ENCODE assay signal across 21 mouse cellular contexts in the genomic region with DNA sequence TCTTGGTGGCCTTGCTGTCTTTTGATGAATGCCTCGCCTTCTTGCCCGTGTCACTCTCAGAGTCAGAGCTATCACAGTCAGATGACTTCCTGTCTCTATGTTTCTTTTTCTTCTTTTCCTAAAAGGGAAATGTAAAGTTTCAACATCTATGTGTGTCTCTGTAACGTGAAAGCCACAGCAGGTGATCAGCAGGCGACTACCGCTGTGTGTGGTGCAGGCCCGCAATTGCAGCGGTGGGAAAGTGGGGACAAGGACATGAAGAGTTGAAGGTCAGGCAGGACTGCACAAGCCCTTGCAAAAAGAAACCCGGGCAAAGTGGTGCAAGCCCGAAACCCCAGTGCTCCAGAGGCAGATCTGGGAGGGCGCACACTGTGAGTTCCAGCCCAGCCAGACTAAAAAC. TPM values are rescaled to one million over a fixed set of nuclear protein-coding genes. Genes with fewer than 3 reads are reported as not detected.
A peak's percentile ranks its signal among the peaks of the same experiment; 100 is the strongest.
DNase-seq lines count a peak whose midpoint lies in the region; ATAC-seq and TF ChIP-seq lines count a peak whose summit lies in the region.
"Had no signal": no experiment of that assay in that cellular context is flagged by ENCODE, and none has a peak within 500 bp of the region (broad histone marks: within the 10 kb centered on the region; RNA-seq: fewer than 3 reads in every experiment).

No protein-coding gene starts in this region.

- H3K9me3 ChIP-seq in heart, embryonic 12.5 days (replicated peaks) = no peaks in the 10 kb centered on the region
- H3K9me3 ChIP-seq: embryonic facial prominence, embryonic 12.5 days; limb, embryonic 13.5 days; neural tube, embryonic 15.5 days; stomach, embryonic 15.5 days had no signal

- H3K27ac ChIP-seq in heart, embryonic 12.5 days (ENCODE audit: poor library complexity, severe bottlenecking) = peak overlapping the region; percentile 86
- 0 out of 2 replicates have a peak overlapping the region, but pooled peaks have one; percentile 15 for H3K27ac ChIP-seq in spleen, adult 2 months (ENCODE audit: insufficient read depth, low read length)
- H3K27ac ChIP-seq: embryonic facial prominence, embryonic 12.5 days; neural tube, embryonic 15.5 days; stomach, embryonic 15.5 days had no signal

- no peak for TF ChIP-seq CTCF in spleen, adult 2 months (IDR thresholded peaks at IDR 0.05; ENCODE audit: extremely low read depth, insufficient read depth, insufficient read length, insufficient replicate concordance)

- H3K4me2 ChIP-seq in heart, embryonic 12.5 days = no peak overlapping the region
- H3K4me2 ChIP-seq: embryonic facial prominence, embryonic 12.5 days; limb, embryonic 13.5 days; midbrain, embryonic 11.5 days; neural tube, embryonic 15.5 days; stomach, embryonic 15.5 days had no signal

- peaks cover 63% of the 10 kb centered on the region for H3K4me1 ChIP-seq in heart, embryonic 12.5 days (replicated peaks)
- 0 out of 2 replicates have a peak, but pooled peaks cover 2% of the 10 kb centered on the region for H3K4me1 ChIP-seq in spleen, adult 2 months (ENCODE audit: control insufficient read depth, insufficient read depth, insufficient read length)
- H3K4me1 ChIP-seq: embryonic facial prominence, embryonic 12.5 days; limb, embryonic 13.5 days; neural tube, embryonic 15.5 days had no signal

- DNase-seq in CD4-positive, CD25-positive, alpha-beta regulatory T cell, adult 2 months (ENCODE audit: low read depth, low spot score) = peak; percentile 25
- no peak for DNase-seq in heart, adult 8-10 months (ENCODE audit: low spot score)
- DNase-seq in spleen, adult 2 months (ENCODE audit: low read depth in 1 of 2, low spot score in 2 of 2) = no peak
- no peak for DNase-seq in spleen, adult 18-20 months
- DNase-seq in right cerebral cortex, postnatal 10 days (ENCODE audit: low spot score in 2 of 2) = no peak
- DNase-seq: cerebellum, adult 18-20 months; gastrocnemius, postnatal 10 days; lung, postnatal 14 days had no signal

- no peak overlapping the region for H3K4me3 ChIP-seq in heart, embryonic 12.5 days
- no peak overlapping the region for H3K4me3 ChIP-seq in spleen, adult 2 months (ENCODE audit: extremely low read depth, insufficient read depth, insufficient read length)
- H3K4me3 ChIP-seq: embryonic facial prominence, embryonic 12.5 days; limb, embryonic 13.5 days; neural tube, embryonic 15.5 days; stomach, embryonic 15.5 days had no signal

- H3K9ac ChIP-seq in heart, embryonic 12.5 days = no peak overlapping the region
- H3K9ac ChIP-seq: embryonic facial prominence, embryonic 12.5 days; neural tube, embryonic 15.5 days; stomach, embryonic 15.5 days had no signal

- H3K36me3 ChIP-seq in heart, embryonic 12.5 days = peaks cover 53% of the 10 kb centered on the region
- peaks cover 6% of the 10 kb centered on the region for H3K36me3 ChIP-seq in spleen, adult 2 months (ENCODE audit: control insufficient read depth, insufficient read depth, low read length)

- no peaks in the 10 kb centered on the region for H3K27me3 ChIP-seq in heart, embryonic 12.5 days (replicated peaks)
- no peaks in the 10 kb centered on the region for H3K27me3 ChIP-seq in spleen, adult 2 months (ENCODE audit: control insufficient read depth, insufficient read depth, low read length)
- H3K27me3 ChIP-seq: embryonic facial prominence, embryonic 12.5 days; neural tube, embryonic 15.5 days; stomach, embryonic 15.5 days had no signal

- TF ChIP-seq POLR2A in spleen, adult 2 months (IDR thresholded peaks at IDR 0.05; ENCODE audit: low read depth, low read length) = no peak

- WGBS in heart, embryonic 12.5 days = 64% methylated on average over 10 of the region's 10 CpGs
- 57% methylated on average over 10 of the region's 10 CpGs for WGBS in spleen, adult 2 months

- no peak for ATAC-seq in CD4-positive, CD25-positive, alpha-beta regulatory T cell, adult 4 months
- no peak for ATAC-seq in heart, embryonic 12.5 days (ENCODE audit: insufficient number of reproducible peaks, low FRiP score)
- ATAC-seq in inflammation-experienced regulatory T-cells, adult 6 months = peak; percentile 48
- ATAC-seq: intestine, postnatal 0 days had no signal

RNA-seq across cellular contexts. Expression of gene Gm10570, which starts 8.2 kb away (rescaled TPM):
- polyA plus RNA-seq in CD4-positive, CD25-positive, alpha-beta regulatory T cell, adult 4 months (2017; shearing (Covaris generic)) = not detected
- 0.88 and 1.5 TPM in 2 replicates for polyA plus RNA-seq in heart, embryonic 12.5 days (2016; fragmentation: Nextera tagmentation; extraction: Ambion mirVana)
- under 1 TPM in 1 of 4 experiments, not detected in 3; 0.91 TPM for total RNA-seq in heart, adult 8-10 months (2022)
- polyA plus RNA-seq in spleen, adult 2 months (2012; rRNA removed) = not detected in 2 replicates
- polyA plus RNA-seq in inflammation-experienced regulatory T-cells, adult 6 months (2017; shearing (Covaris generic)) = not detected
- total RNA-seq: common myeloid progenitor, adult 5-6 weeks; gastrocnemius, postnatal 10 days had no signal
- polyA plus RNA-seq: embryonic facial prominence, embryonic 12.5 days; hindbrain, embryonic 11.5 days; intestine, postnatal 0 days; limb, embryonic 13.5 days; liver, embryonic 16.5 days; midbrain, embryonic 11.5 days; small intestine, adult 2 months; stomach, embryonic 15.5 days had no signal

RNA-seq across cellular contexts. Expression of gene Fabp3, which starts 8.3 kb away (rescaled TPM):
- not detected for polyA plus RNA-seq in CD4-positive, CD25-positive, alpha-beta regulatory T cell, adult 4 months (2017; shearing (Covaris generic))
- polyA plus RNA-seq in heart, embryonic 12.5 days (2016; fragmentation: Nextera tagmentation; extraction: Ambion mirVana) = 762 and 794 TPM in 2 replicates
- total RNA-seq in heart, adult 8-10 months (2022) = 1,000 to 10,000 TPM; 6,025 to 7,484 (median 6,750) TPM
- polyA plus RNA-seq in spleen, adult 2 months (2012; rRNA removed) = 0.38 and 0.54 TPM in 2 replicates
- polyA plus RNA-seq in inflammation-experienced regulatory T-cells, adult 6 months (2017; shearing (Covaris generic)) = 1 to 10 TPM in 1 of 3 experiments, not detected in 2; 1.6 TPM
- total RNA-seq: common myeloid progenitor, adult 5-6 weeks had no signal

RNA-seq across cellular contexts. Expression of gene Serinc2, which starts 37.7 kb away (rescaled TPM):
- polyA plus RNA-seq in CD4-positive, CD25-positive, alpha-beta regulatory T cell, adult 4 months (2017; shearing (Covaris generic)) = 1 to 10 TPM in 1 of 2 experiments, under 1 TPM in 1; 0.34 to 1.2 TPM
- 13.6 and 14.1 TPM in 2 replicates for polyA plus RNA-seq in heart, embryonic 12.5 days (2016; fragmentation: Nextera tagmentation; extraction: Ambion mirVana)
- total RNA-seq in heart, adult 8-10 months (2022) = 1 to 10 TPM; 1.9 to 3.7 (median 2.6) TPM
- 0.85 and 1.5 TPM in 2 replicates for polyA plus RNA-seq in spleen, adult 2 months (2012; rRNA removed)
- polyA plus RNA-seq in inflammation-experienced regulatory T-cells, adult 6 months (2017; shearing (Covaris generic)) = under 1 TPM in 2 of 3 experiments, not detected in 1; 0.39 to 0.75 TPM
- total RNA-seq: common myeloid progenitor, adult 5-6 weeks had no signal

RNA-seq across cellular contexts. Expression of gene Zcchc17, which starts 43.1 kb away (rescaled TPM):
- polyA plus RNA-seq in CD4-positive, CD25-positive, alpha-beta regulatory T cell, adult 4 months (2017; shearing (Covaris generic)) = 10 to 100 TPM; 63.4 to 82.4 TPM
- polyA plus RNA-seq in heart, embryonic 12.5 days (2016; fragmentation: Nextera tagmentation; extraction: Ambion mirVana) = 46.2 and 48.2 TPM in 2 replicates
- 10 to 100 TPM; 24.2 to 35.4 (median 29.0) TPM for total RNA-seq in heart, adult 8-10 months (2022)
- 13.0 and 13.3 TPM in 2 replicates for polyA plus RNA-seq in spleen, adult 2 months (2012; rRNA removed)
- polyA plus RNA-seq in inflammation-experienced regulatory T-cells, adult 6 months (2017; shearing (Covaris generic)) = 10 to 100 TPM; 69.3 to 84.5 (median 79.9) TPM

RNA-seq across cellular contexts. Expression of gene Snrnp40, which starts 43.2 kb away (rescaled TPM):
- 10 to 100 TPM; 62.7 to 63.8 TPM for polyA plus RNA-seq in CD4-positive, CD25-positive, alpha-beta regulatory T cell, adult 4 months (2017; shearing (Covaris generic))
- 84.5 and 85.5 TPM in 2 replicates for polyA plus RNA-seq in heart, embryonic 12.5 days (2016; fragmentation: Nextera tagmentation; extraction: Ambion mirVana)
- 10 to 100 TPM; 12.8 to 17.2 (median 16.7) TPM for total RNA-seq in heart, adult 8-10 months (2022)
- polyA plus RNA-seq in spleen, adult 2 months (2012; rRNA removed) = 30.3 and 40.3 TPM in 2 replicates
- 10 to 100 TPM; 53.6 to 63.4 (median 62.1) TPM for polyA plus RNA-seq in inflammation-experienced regulatory T-cells, adult 6 months (2017; shearing (Covaris generic))

Comparison
In these comparisons a context has a peak if more than half of its experiments do, and no peak if none do; other contexts are left out.
1. RNA of gene Fabp3, which starts 8.3 kb away (polyA plus RNA-seq): 762 to 794 TPM in heart, embryonic 12.5 days; not detected in CD4-positive, CD25-positive, alpha-beta regulatory T cell, adult 4 months, 0.38 to 0.54 TPM in spleen, adult 2 months and 1.6 TPM in inflammation-experienced regulatory T-cells, adult 6 months; every median in the first group is over 100 times any median in the second.